Mouse (Mus musculus): ENCODE results near the gene Olfr805.

- TF ChIP-seq CTCF (IDR thresholded peaks at IDR 0.05; ENCODE audit: borderline replicate concordance, control insufficient read depth, extremely low read depth, insufficient read depth, low read length, poor library complexity) (no peak), POLR2A (IDR thresholded peaks at IDR 0.05; ENCODE audit: control insufficient read depth, extremely low read depth, insufficient read depth, low read length, poor library complexity) (no peak)
These were observed 48.9 kb upstream of the Olfr805 start for GRCm38 (mm10) chr10:129778123-129778522.
